Mouse (Mus musculus) CD4-positive helper T cell, adult 2 months (primary cell): Measurements from ENCODE around the gene Bbof1.

ENCODE experiments used
- DNase-seq: peaks from one replicate; pipeline ENCODE4 v3.0.0-alpha.2; 2012; ENCODE audit warnings: low read depth, missing footprints, low spot score

Bbof1 gene

DNA sequence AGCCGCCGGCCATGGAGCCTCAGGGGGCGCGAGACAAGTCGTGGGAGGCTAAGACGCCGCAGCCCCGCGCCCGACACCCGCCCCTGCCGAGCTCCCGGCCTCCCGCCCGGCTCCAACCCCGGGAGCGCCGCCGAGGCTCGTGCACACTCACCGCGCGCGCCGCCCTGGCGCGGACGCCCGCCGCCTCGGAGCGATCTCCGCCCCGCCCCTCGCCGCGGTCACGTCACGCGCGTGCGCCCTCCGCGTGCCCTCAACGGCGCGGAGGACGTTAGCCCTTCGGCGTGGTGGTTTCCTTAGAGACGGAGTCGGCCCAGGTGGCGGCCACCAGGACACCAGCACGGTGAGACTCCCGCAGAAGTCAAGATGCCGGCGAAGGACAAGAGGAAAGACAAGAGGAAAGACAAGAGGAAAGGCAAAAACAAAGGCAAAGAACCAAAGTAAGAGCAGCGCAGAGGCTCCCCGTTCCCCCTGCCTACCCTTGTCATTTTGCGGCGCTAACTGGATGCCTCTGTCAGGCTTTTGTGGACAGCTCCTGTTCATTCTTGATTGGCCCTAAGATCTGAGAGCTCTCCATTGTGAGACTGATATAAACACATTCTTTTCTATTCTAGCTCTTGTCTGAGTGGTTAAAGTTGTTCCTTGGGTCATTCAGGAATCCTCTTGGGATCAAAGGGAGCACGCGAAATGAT, at the start of gene Bbof1, which contains the start of gene Entpd5:
Gene Bbof1, plus strand, starts transcription at position 253 of the 689 bp plus-strand sequence.
Gene Entpd5, minus strand, starts transcription at position 211 of the 689 bp plus-strand sequence.
- DNase-seq = peak; percentile 92

DNA sequence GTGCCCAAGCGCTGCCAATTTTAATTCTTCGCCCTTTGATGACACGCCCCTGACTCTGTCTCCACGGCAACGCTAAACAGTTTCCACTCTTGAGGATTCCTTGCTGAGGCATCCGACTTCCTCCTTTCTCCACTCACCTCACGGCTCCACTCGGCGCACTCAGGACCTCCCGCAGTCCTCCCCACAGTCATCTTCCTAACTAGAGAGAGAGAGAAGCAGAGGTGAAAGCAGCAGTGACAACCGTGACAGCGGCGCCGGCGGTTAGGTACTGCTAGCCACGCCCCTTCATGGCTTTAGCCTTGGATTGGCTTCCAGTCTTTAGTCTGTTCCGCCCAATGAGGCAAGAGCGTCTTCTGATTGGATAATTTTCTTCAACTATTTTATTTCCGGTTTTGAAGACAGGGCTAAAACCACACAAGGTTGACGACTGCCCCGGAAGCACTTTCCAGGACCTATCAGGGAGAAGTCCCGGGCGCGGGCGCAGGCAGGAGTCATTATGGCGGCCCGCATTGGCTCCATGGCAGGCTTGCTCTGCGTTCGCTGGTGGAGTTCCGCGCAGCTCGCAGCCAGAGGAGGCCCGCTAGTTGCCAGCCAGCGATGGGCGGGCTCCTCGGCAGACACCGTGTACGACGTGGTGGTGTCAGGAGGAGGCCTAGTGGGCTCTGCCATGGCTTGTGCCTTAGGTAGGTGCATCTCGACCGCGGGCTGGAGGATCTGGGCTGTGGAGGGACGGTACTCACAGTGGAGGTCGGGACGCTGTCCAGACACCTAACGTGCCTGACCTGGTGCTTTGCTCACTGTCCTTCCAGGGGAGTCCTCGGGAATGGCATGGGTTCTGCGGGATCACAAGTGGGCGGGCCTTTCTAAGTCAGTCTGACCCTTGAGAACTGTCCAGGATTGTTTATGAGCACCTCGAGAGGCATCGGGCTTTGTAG, 47.0 kb upstream of the Bbof1 start, which contains the start of the genes Coq6 and Fam161b:
Gene Coq6, plus strand, starts transcription at position 103 of the 935 bp plus-strand sequence.
Gene Fam161b, minus strand, starts transcription at position 279 of the 935 bp plus-strand sequence.
- peak; percentile 99 for DNase-seq

DNA sequence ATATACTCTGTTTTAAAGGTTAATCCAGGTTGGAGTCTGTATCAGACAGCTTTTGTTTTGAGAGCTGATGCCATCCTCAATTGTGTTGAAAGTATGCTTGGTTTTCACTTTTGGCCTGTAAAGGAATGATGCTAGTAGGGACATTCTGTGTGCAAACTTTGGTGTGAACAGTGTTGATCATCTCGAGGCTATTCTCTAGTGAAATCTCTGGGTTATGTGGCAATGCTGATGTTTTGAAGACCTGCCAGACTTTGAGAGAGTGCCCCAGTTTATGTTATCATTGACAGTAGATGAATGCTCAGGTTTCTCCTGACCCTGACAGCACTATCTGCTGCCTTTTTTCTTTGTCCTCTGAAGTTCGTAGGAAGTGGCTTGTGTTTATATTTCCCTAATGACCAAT, 46.0 kb upstream of the Bbof1 start:
- no peak for DNase-seq

DNA sequence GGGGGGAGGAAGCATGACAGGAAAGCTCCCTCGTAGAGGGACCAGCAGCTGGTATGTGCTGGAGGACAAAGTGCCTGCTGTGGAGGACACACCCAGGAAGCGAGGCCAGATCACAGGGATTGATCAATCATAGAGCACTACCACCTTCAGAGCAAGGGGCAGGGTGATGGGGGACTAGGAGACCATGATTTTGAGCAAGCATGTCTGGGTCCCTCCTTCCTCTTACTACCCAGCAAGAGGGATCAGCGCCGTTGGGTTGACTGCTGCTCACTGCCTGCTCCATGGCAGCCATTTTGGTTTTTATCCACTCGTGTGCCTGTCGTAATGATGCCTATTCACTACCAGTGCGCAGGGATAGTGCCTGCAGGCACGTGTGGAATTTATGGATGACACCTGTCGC, 44.6 kb upstream of the Bbof1 start:
- DNase-seq = no peak

DNA sequence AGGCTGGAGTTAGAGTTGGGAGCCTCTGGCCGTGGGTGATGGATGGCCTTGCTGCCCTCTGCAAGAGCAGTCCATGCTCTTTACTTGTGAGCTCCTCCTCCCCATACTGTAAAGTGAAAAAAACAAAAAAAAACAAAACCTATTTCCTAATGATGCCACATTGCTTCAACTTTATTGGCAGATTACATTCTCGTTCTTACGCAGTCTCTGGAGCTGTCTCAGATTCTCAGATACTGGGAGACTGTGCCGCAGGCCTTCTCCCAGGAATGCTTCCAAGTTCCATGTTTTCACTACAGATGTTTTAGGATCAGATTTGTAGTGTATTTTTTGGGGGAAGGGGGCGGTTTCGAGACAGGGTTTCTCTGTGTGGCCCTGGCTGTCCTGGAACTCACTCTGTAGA, 43.7 kb upstream of the Bbof1 start:
- no peak for DNase-seq

DNA sequence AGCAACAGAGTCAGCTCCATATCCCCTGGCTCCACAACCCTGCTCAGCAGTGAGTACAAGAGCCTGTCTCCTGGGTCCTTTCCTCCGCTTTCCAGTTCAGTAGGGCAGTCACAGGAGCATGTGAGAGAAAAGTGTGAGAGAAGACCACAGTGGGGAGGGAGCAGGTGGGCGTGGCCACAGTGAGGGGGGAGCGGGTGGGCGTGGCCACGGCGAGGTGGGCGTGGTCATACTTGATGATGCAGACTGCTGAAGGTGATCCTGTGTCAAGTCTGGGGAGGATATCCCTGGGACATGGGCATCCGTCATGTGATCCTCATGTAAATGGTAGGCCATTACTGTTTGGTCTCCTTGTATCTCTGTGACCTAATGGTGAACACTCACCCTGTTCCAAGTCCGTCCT, 41.9 kb upstream of the Bbof1 start:
- DNase-seq = peak; percentile 14

DNA sequence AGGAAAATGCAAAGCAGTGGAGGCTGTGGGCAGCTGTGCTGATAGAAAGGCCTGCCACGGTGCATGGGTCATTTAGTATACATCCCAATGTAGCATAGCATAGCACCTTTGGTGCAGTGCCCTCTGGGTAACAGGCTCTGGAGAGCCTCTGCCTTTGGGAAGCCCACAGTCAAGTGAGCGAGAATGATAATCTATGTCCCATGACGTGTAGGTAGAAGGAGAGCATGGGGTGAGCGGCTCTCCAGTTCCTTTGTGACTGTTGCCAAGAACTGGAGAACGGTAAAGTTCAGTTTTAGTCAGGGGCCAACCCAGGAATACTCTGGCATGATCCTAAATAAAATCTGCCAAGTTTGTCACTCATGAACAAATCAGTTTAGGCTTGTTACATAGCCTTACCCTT, 37.2 kb upstream of the Bbof1 start:
- no peak for DNase-seq

DNA sequence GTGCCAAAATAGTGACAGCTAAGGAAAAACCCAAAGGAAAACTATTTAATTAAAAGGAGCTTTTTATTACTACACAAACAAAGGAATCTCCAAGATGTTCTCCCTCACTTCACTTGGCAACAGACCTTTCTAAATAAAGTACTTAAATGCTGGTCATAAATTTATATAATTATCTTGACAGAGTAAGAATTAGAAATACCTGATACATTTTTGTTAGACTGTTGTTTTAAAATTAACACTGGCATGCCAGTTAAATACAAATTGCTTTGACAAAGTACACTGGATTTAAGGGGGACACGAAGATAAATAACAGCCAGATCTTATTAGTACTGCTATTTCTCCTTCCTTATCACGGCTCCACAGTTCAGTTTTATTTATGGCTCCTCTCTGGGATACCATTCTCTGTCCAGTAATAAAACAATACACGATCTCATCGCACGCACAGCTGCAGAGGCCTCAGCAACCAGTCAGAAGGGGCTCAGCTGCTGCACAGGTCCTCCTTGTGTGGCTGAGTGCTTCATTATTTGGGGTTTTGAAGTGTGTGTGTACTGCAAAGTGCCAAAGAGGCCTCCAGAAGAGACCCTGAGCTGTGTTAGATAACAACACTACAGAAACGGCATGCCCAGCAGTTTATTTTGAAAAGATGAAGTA, 34.9 kb upstream of the Bbof1 start:
- no peak for DNase-seq

DNA sequence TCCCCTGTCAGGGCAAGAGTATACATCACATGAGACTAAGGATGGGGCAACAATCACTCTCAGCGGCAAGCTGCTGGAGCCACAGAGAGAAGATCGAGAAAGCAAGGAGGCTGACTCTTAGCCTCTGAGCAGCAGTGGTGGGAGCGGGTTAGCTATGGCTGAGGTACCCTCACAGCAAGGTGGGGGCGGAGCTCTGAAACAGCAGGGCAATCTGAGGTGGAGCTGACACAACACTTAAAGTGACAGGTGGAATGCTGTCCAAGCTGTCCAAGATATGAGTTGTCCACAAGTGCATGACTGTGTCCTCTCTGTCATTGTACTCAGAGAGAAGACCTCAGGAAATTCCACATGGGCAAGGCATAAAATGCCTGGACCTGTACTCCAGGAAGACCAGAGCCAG, 26.5 kb upstream of the Bbof1 start:
- no peak for DNase-seq

DNA sequence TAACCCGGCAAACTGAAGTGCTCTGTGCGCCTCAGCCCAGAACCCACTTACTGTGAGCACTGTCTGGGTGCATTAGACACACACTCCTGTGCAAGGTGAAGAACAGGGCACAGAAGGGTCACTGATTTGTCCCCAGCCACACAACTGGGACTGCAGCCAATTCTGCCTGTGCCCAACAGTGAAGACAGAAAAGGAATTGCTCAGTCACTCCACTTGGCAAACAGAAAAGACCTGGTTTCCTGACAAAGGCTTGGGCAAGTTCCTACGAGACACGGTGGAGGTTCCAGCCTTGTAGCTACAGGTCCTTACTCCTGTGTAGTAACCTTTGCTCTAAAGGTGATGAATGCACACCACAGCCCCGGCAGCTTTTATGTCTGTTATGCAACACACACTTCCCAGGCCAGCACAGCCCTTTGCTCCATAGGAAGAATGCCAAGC, 24.2 kb upstream of the Bbof1 start:
- DNase-seq = no peak

DNA sequence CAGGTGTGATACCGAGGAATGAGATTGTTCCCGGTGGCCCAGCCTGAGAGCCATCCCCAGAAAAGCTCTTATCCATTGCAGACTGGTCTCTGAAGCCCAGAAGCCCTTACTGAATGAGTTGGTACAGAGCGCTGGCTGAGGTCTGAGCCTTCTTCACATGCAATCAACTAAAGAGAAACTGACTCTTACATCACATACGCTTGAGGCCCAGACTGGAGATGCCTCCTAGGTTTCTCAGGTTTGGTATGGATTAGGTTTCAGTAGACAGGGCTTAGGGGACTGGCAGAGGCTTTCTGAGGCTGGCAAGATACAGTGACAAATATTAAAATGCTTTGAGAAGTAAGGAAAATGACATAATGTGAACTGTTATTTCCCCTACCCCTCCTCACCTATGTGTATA, 23.5 kb upstream of the Bbof1 start:
- no peak for DNase-seq

DNA sequence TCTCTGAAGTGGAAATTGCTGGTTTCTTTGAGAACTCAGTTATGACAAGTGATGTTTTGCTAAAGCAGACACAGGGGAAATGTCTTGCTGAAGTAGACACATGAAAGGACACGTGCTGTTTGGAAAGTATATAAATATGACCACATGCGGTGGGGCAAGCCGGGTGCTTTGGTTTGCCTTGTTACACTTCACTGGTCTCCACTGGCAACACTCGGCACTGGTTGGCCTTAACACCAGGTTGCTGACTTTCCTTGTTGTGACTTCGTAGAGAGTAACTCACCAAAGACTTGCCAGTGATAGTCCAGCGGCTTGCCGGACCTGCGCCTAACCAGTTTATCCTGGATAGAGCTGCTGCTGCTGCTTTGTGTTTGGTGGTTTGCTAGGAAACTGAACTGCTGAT, 20.8 kb upstream of the Bbof1 start:
- no peak for DNase-seq

DNA sequence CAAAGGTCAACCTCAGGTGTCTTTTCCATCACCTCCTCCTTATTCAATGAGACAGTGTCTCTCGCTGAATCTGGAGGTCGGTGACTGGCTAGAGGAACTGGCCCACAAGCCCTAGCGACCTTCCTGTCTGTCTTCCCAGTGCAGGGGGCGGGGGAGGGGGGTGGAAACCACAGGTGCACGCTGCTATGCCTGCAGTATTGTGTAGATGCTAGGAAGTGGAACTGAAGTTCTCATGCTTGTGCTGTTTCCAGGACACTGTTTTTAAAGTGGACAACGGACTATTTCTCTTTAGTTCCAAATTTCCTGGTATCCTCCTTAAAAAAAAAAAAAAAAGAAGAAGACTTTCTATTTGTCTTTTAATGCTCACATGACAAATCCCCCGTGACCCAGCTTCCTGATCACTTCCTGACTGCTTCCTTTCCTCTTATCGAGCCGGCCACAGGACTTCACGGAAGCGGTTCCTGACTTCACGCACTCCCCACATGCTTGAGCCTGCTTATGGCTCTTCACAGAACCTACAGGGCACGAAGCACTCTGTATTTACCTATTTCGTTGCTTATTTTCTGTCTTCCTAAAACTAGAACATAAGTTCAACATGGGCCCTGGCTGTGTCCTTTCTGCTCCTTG, 20.0 kb upstream of the Bbof1 start:
- peak; percentile 25 for DNase-seq

DNA sequence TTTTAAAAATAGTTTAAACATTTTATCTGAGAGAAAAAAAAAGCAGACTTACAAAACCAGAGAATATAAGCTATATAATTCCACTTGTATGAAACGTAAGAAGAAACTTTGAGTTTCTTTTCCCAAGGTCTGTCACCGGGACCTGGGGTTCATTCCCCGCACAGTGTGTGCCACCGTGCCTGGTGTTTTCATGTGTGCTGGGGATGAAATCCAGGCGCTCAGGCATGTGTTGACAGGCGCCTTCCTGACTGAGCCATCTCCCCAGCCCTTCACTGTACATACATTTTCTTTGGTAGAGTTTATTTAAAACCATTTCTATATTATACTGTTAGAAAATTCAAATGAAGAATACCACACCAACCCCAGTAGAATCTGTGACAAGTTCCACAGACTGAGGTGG, 18.5 kb upstream of the Bbof1 start:
- no peak for DNase-seq

DNA sequence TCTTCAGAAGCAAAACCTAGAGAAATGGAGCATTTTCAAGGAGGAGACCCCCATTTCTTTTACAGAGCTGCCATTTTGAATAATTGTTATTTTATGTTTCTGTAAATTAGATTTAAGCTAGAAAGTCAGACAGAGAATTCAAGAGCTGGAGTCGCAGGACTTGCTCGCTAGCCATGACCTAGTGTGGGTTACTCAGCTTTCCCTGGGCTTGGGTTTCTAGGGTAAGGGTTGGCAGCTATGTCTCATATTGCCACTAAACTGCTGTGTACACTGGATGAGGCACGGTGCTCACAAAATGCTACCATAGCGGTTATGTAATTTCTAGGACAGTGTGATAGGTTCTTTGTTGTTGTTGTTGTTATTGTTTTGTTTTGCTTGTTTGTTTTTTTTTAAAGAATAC, 16.2 kb upstream of the Bbof1 start:
- DNase-seq = no peak

DNA sequence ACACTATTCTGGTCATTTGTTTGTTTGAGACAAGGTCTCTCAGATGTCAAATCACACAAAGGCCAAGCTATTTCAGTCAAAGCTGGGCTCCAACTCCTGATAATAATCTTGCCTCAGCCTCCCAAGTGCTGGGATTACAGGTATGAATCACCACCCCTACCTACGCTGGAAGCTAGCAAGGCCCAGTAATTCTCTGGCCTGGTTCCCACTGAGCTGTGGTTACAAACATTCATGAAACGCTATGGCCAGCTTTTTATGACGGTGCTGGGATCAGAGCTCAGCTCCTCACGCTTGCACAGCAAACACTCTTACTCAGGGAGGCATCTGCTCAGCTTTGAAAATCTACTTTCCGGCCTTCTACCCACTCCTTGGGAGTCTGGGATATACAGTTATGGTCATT, 15.0 kb upstream of the Bbof1 start:
- no peak for DNase-seq

DNA sequence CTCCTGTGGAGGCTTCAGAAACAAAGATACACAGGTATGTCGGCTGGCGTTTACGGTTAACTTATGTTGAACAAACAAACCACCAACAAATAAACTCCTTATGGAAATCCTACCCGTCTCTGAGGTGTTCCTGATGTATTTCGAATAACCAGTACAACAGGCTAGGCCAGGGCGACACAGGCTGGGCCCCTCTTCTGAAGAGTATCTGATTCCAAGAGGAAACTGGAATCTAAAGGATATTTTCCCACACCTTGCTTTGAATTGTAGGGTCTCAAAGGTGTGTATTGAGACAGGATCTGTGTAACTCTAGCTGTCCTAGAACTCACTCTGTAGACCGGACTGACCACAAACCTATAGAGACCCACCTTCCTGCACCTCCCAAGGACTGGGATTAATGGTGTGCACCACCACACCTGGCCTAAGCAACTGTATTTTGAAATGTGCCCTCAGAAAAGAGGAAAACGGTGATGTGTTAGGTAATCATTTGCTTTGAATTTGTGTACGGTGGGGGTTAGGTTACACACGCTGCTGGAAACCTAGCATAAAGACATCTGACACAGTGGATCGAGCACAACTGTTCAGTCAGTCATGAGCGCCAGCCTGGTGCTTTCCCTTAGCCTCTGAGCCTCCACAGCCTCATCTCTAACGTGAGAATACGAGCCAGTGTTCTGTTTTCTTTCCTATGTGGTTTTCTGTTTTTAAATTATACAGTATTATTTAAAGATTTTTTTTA, 11.8 kb upstream of the Bbof1 start:
- no peak for DNase-seq

DNA sequence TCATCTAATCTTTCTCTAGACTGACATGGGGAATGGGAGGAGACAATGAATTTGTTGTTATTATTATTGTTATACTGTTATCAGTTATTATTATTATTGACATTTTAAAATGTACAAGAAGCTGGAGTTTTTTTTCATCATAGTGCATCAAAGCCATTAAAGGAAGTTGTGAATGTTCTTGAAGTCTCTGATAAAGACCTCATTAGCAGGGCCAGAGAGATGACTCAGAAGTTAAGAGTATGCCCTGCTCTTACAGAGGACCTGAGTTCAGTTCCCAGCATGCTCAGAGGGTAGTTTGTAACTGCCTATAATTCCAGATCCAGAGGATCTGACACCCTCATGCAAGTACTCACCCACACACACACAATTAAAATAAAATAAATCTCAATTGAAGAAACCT, 11.2 kb upstream of the Bbof1 start:
- no peak for DNase-seq

DNA sequence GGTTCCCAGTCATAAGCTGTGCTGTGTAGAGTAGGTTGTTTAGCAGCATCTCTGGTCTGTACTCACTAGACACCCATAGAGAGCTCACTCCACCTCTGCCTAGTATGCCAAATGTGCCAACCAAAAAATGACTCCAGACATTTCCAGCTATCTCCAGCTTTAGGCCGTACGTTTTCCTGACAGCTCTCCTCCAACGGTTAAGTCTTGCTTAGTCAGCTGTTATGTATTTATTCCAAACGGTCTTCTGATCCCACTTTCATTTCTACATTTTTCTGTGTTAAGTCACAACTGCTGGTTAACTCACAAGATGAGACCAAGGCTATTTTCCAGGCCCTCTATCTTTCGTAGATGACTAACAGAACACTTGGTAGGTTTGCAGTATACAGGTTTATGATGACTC, 10.2 kb upstream of the Bbof1 start:
- DNase-seq = no peak

DNA sequence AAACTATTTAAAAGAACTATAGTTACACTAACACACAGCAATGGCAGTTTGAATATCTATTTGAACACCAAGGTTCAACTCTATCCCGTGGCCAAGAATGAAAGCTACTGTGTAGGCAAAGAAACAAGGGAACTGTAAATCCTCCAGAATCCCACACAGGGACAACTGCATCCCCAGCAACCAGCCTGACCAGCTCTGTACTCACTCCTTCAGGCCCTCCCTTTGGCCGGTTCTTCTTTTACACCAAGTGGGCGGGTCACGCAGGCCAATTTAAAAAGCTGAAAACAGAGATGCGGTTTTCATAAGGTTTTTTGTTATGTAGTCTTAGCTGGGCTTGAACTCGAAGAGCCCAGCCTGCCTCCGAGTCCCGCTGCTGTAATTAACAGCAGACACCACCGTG, 9.7 kb upstream of the Bbof1 start:
- DNase-seq = no peak

DNA sequence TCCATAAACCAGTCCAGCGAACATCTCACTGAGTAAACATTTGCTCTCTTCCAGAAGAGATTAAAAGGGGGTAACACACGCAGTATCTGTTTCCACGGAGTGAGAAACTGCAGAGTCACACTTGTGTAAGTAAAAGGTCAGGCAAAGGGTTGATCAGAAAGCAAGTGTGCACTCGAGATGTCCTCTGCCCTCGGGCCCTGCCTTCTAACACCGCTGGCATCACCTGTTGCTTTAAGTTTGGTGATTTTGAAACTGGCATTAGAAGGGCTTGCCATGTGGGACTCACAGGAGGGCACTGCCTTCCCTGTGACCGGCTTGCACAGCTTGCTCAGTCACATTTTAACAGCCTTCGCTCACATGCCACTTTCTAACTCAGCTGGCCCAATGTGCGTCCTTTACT, 9.2 kb upstream of the Bbof1 start:
- DNase-seq = no peak
